Mouse (Mus musculus): ENCODE measurements around the gene Mtmr10. TPM values are rescaled to one million over a fixed set of nuclear protein-coding genes. Genes with fewer than 3 reads are reported as not detected.

Gene Mtmr10
- total RNA-seq, 4 experiments from 2014 or later = 17.9 to 22.5 (median 19.0) TPM

DNA sequence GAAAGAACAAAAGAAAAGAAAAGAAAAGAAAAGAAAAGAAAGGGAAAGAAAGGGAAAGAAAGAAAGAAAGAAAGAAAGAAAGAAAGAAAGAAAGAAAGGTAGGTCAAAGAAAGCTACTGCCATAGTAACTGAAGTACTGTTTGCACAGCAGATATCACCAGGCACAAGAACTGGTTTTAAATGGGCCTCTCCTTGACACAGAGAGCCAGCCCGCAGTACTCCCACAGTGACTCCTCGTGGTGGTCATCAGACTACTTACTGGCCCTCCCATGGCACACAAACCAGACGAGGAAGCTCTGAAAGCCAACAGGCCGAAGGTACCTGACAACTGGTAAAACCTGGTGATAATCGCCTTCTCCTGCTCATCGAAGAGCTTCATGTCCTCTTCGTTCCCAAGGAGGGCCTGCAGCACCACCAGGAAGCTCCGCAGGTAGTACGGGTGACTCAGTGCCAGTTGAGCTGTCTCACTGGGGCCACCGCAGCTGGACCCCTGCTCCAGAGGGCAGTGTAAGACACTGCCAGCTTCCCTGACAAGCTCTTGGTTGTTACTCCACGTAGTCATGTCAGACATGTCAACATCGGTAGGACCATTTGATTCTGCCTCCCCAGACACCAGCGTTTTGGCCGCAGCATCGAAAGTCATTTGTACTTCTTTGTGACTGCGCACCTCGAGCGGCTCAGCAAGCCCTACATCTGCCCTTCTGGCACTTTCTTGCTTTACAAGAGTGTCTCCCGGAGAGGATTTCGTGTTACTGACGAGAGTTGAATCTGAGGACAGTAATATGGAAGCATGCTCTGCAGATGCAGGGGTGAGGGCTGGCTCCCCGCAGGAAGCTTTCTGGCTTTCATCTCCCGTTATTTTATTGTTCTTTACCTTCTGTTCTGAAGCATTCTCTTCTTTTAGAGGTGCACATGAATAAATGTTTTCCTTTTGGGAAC, 84.8 kb downstream of the Mtmr10 start:
- DNase-seq (ENCODE audit: low spot score in 2 of 2) = no peak

DNA sequence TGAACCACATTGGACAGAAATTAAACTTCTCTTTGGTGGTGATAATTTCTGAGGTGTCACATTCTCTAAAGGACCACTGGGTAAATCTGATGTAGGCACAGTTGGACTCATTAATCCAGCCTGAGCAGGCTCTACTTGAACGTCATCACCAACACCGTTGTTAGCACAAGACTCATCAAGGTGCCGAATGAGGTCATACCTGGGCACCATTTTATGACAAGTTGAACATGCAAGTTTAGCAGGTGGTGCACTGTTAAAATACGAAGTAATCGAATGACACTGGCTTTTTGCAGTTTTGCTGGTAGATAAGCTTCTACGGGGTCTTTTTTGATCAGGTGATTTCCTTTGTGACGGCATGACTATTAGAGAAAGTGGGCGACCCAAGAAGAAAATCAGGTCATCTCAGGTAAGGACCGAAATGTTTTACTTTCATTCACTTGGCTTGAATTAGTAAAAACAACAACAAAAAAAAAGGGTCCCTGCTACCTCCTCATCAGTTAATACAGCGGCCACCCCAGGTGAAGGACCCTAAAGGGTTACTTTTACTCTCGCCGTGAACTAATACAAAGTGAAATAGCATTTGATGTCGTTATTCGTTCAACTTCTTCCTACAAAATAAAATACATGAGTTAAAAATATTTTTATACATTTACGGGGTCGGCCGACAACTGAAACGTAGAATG, 85.8 kb downstream of the Mtmr10 start:
- DNase-seq (ENCODE audit: low spot score in 2 of 2) = no peak

DNA sequence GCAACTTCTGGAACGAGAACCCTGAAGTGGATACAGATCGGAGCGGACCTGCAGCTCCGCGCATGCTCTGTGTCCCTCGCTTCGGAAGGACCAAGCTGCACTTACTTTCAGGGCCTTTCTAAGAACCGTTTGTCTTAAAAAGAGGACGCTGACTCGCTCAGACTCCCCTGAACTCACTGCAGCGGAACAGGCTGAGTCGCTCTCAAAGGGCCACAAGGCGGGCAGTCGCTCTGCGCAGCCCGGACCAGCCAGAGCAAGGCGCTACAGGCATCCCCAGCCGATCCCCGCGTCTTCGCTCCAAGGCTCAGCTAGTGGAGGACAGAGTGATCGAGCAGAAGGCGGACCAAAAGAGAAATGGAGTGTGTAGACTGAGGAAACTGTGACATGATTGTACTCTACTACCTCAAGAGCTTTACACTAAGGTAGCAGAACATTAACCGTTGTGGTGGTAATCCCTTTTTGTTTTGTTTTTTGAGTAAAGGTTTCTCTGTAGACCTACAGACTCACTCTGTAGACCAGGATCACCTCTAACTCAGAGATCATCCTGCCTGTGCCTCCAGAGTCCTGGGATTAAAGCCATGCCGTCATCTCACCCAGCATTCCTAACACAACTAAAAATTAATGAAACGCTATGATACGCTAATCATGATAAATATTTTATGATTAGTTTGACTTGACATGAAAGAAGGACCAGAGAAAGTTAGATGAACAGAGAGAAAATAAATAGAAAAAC, 86.5 kb downstream of the Mtmr10 start, which contains the start of gene Fan1:
Gene Fan1, minus strand, starts transcription at position 266 of the 733 bp plus-strand sequence.
- peak; percentile 80 to 83 for DNase-seq (ENCODE audit: low spot score in 2 of 2)

Small RNA genes within 50 kb of the gene (microRNA-seq; reads per million reads assigned to microRNA genes)
- not detected for gene Mir6416

Other genes with a start within 250 kb of the Mtmr10 start
- under 1 TPM; 0.10 to 0.40 (median 0.30) TPM for gene Trpm1, start 133.8 kb upstream of the Mtmr10 start, total RNA-seq (2022)
- gene Fan1, start 86.4 kb downstream of the Mtmr10 start, total RNA-seq (2022) = 10 to 100 TPM in 1 of 4 experiments, 1 to 10 TPM in 3; 7.4 to 11.7 (median 8.5) TPM
- gene Mphosph10, start 104.6 kb downstream of the Mtmr10 start, total RNA-seq (2022) = 10 to 100 TPM; 13.8 to 22.1 (median 17.4) TPM
- 100 to 1,000 TPM in 2 of 4 experiments, 10 to 100 TPM in 2; 83.5 to 107 (median 94.3) TPM for gene Mcee, start 105.0 kb downstream of the Mtmr10 start, total RNA-seq (2022)
- gene Apba2, start 214.1 kb downstream of the Mtmr10 start, total RNA-seq (2022) = under 1 TPM in 2 of 4 experiments, not detected in 2; 0.31 to 0.32 TPM